Mouse (Mus musculus) heart, postnatal 0 days (tissue): Measurements from ENCODE around the gene Dhrs2. TPM values are rescaled to one million over a fixed set of nuclear protein-coding genes. Genes with fewer than 3 reads are reported as not detected.

Experiments
- ATAC-seq: fragments of 200-750 bp; cut with Nextera tagmentation; 2 replicates; pipeline ENCODE4 v1.8.0; 2017; ENCODE audit warnings: low read depth, moderate number of reproducible peaks, moderate library complexity; ENCODE audit not compliant: insufficient read depth
- DNase-seq: peaks from one replicate; pipeline ENCODE4 v3.0.0-alpha.2; 2016; ENCODE audit warnings: low spot score
- H3K27ac ChIP-seq: fragments of 300-500 bp; sonication (generic); 2 replicates; pipeline ENCODE4 v1.5.1; 2014; ENCODE audit warnings: low read depth, mild to moderate bottlenecking
- H3K27me3 ChIP-seq: fragments of 300-500 bp; sonication (generic); 2 replicates; pipeline ENCODE4 v1.6.1; 2014; ENCODE audit warnings: low read length, mixed read lengths; ENCODE audit not compliant: control insufficient read depth, insufficient read depth
- H3K36me3 ChIP-seq: fragments of 300-500 bp; sonication (generic); replicated peaks from 2 replicates; pipeline ENCODE4 v1.6.1; 2014; ENCODE audit warnings: low read length, mixed read lengths; ENCODE audit not compliant: control insufficient read depth, insufficient read depth
- H3K4me1 ChIP-seq: fragments of 300-500 bp; sonication (generic); 2 replicates; pipeline ENCODE4 v1.6.1; 2014; ENCODE audit warnings: antibody characterized with exemption; ENCODE audit not compliant: control insufficient read depth, insufficient read depth
- H3K4me2 ChIP-seq: fragments of 300-500 bp; sonication (generic); 2 replicates; pipeline ENCODE4 v1.6.1; 2014; ENCODE audit warnings: low read depth, mild to moderate bottlenecking, low read length, moderate library complexity
- H3K4me3 ChIP-seq: fragments of 300-500 bp; sonication (generic); 2 replicates; pipeline ENCODE4 v1.5.1; 2014; ENCODE audit warnings: low read depth, low read length
- H3K9ac ChIP-seq: fragments of 300-500 bp; sonication (generic); replicated peaks from 2 replicates; pipeline ENCODE4 v1.6.1; 2014; ENCODE audit warnings: low read depth, low read length, mixed read lengths
- H3K9me3 ChIP-seq: fragments of 300-500 bp; sonication (generic); replicated peaks from 2 replicates; pipeline ENCODE4 v1.6.1; 2016; ENCODE audit warnings: low read length; ENCODE audit not compliant: control insufficient read depth
- CTCF ChIP-seq: IDR thresholded peaks from 2 replicates; pipeline ENCODE4 v1.5.1; 2016; ENCODE audit warnings: antibody characterized with exemption, control low read depth, low read depth
- EP300 ChIP-seq: IDR thresholded peaks from 2 replicates; pipeline ENCODE4 v1.6.1; 2016; ENCODE audit warnings: antibody characterized with exemption, low read depth
- WGBS: fragments of 180-500 bp; shearing (Covaris S2); extraction: QIAGEN DNeasy Blood & Tissue Kit; methylation state at CpG from one replicate; pipeline ENCODE4 v1.1.7; 2014; 5-methylcytosine and 5-hydroxymethylcytosine counted together
- polyA plus RNA-seq: library from polyadenylated mRNA; unstranded; fragments of >200 nt; fragmentation: Nextera tagmentation; extraction: Ambion mirVana; gene quantifications from 2 replicates; pipeline ENCODE4 v1.2.1, GENCODE M21; 2015
- total RNA-seq: library from RNA; depleted of rRNA; stranded (reverse); fragments of >200 nt; gene quantifications from 2 replicates; pipeline ENCODE4 v1.2.3, GENCODE M21; 2014; ENCODE audit warnings: low replicate concordance; rRNA removed

Dhrs2 gene
- total RNA-seq (not detected in 2 replicates), polyA plus RNA-seq (not detected in 2 replicates)

DNA sequence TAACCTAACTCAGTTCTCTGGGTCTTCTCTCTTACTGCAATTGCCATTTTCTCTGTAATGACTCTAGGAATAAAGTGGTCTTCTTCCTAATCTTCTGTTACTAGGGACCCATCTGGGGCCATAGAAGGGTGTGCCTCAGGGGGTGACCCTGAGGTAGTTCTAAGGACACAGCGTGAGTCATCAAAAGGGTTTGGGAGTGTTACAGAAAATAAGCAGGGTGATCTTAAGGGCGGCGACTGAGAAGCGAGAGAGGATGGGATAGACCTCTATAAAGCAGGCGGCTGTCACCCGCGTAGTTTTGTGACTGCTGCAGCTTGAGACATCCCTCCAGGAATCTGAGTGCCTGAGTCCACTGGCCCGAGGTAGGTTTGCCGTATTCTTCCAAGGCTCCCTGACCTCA lies at the start of gene Dhrs2:
Dhrs2 (plus strand) TSS at position 301 of the 400 bp plus-strand sequence.
- H3K27me3 ChIP-seq: no peaks in the 10 kb centered on the region
- H3K4me2 ChIP-seq: no peak within 1 kb of the TSS
- no peak within 1 kb of the TSS for H3K4me3 ChIP-seq
- no peaks in the 10 kb centered on the region for H3K9me3 ChIP-seq
- ATAC-seq (no peak), DNase-seq (no peak)
- H3K27ac ChIP-seq: no peak within 1 kb of the TSS
- no peaks in the 10 kb centered on the region for H3K36me3 ChIP-seq
- no peaks in the 10 kb centered on the region for H3K4me1 ChIP-seq
- H3K9ac ChIP-seq: no peak within 1 kb of the TSS
- TF ChIP-seq CTCF (no peak), EP300 (no peak)
- whole genome bisulfite sequencing: 73% methylated on average over 9 of the region's 9 CpGs

DNA sequence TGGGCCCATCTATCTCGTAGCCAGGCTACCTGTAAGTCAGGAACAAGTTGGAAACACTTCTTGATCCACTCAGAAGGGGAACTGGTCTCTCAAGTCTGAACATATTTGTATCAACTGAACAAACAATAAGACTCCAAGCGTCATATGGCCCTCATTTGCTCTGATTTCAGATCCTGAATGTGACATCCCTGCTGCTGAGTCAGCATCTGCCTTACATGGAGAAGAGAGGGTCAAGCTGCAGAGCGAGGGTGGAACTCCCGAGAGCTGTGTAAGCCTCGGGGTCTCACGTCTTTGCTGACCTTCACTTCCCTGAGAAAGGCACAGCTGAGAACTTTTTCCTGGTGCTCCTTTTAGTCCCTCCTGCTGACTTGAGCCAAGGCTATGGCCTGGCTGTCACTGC lies 47.6 kb upstream of the Dhrs2 start:
- ATAC-seq (no peak), DNase-seq (no peak)
- Histone ChIP-seq H3K9me3 (no peaks in the 10 kb centered on the region), H3K36me3 (no peaks in the 10 kb centered on the region), H3K4me2 (no peak overlapping the region), H3K9ac (no peak overlapping the region), H3K4me3 (no peak overlapping the region), H3K27ac (no peak overlapping the region), H3K27me3 (no peaks in the 10 kb centered on the region), H3K4me1 (no peaks in the 10 kb centered on the region)
- WGBS: 57% methylated on average over 6 of the region's 6 CpGs
- TF ChIP-seq EP300: no peak
- no peak for TF ChIP-seq CTCF

GRCm38 (mm10) chr14:55177274-55177673 lies 44.5 kb upstream of the Dhrs2 start:
- Histone ChIP-seq H3K4me3 (no peak overlapping the region), H3K27ac (no peak overlapping the region), H3K9ac (no peak overlapping the region), H3K4me1 (peaks cover 9% of the 10 kb centered on the region), H3K9me3 (no peaks in the 10 kb centered on the region), H3K27me3 (no peaks in the 10 kb centered on the region), H3K36me3 (no peaks in the 10 kb centered on the region), H3K4me2 (no peak overlapping the region)
- TF ChIP-seq EP300: no peak
- peak; percentile 75 for TF ChIP-seq CTCF
- no peak for DNase-seq
- 41% methylated on average over 5 of the region's 5 CpGs for WGBS
- ATAC-seq: no peak

GRCm38 (mm10) chr14:55180951-55181350 lies 40.9 kb upstream of the Dhrs2 start:
- Histone ChIP-seq H3K9ac (no peak overlapping the region), H3K27ac (no peak overlapping the region), H3K27me3 (no peaks in the 10 kb centered on the region), H3K4me3 (no peak overlapping the region), H3K9me3 (no peaks in the 10 kb centered on the region), H3K4me2 (no peak overlapping the region), H3K36me3 (no peaks in the 10 kb centered on the region), H3K4me1 (peaks cover 9% of the 10 kb centered on the region)
- WGBS: 22% methylated on average over 3 of the region's 3 CpGs
- ATAC-seq (peak; percentile 49), DNase-seq (peak; percentile 25)
- no peak for TF ChIP-seq EP300
- no peak for TF ChIP-seq CTCF

DNA sequence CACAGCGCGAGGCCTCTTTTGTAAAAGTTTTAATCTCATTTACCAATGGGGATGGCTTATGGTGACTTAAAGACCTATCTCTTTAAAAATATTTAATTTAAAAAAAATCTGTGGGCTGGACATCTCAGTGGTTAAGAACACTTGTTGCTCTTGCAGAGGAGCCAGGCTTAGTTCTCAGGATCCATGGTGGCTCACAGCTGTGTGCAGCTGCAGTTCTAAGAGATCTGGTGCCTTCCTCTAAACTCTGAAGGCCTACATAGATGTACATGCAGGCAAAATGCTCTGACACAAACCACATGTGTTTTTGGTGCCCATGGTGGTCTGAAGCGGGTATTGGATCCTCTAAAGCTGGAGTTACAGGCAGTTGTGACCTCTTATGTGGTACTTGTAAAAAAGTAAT lies 38.6 kb upstream of the Dhrs2 start:
- ATAC-seq: no peak
- H3K9ac ChIP-seq: no peak overlapping the region
- DNase-seq: no peak
- H3K36me3 ChIP-seq: no peaks in the 10 kb centered on the region
- peaks cover 9% of the 10 kb centered on the region for H3K4me1 ChIP-seq
- no peaks in the 10 kb centered on the region for H3K9me3 ChIP-seq
- TF ChIP-seq CTCF: no peak
- no peak overlapping the region for H3K4me3 ChIP-seq
- no peaks in the 10 kb centered on the region for H3K27me3 ChIP-seq
- no peak overlapping the region for H3K27ac ChIP-seq
- WGBS: 86% methylated on average over 3 of the region's 3 CpGs
- H3K4me2 ChIP-seq: no peak overlapping the region

DNA sequence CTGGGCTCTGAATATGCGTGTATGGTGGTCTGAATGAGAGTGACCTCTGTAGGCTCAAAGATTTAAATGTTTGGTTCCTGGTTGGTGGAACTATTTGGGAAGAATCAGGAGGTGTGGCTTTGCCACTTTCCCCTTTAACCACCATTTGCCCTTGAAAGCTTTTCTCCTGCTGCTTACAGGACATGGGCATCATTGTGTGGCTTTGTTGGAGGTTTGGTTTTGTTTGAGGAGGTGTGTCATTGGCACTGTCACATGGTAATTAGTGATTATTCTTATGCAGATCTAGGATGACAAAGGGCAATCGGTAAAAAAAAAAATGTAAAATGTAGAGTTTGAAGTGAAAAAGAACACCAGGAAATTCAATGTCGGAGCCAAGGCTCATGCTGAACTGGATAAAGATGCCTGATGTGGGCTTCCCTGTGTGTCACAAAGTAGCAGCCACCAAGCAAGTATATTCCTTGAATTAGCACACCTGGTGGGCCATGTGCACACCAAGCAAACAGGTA lies 37.1 kb upstream of the Dhrs2 start:
- Histone ChIP-seq H3K4me1 (peaks cover 9% of the 10 kb centered on the region), H3K36me3 (no peaks in the 10 kb centered on the region), H3K9me3 (no peaks in the 10 kb centered on the region), H3K4me2 (no peak overlapping the region), H3K9ac (no peak overlapping the region), H3K4me3 (no peak overlapping the region), H3K27ac (no peak overlapping the region), H3K27me3 (no peaks in the 10 kb centered on the region)
- 88% methylated on average over 3 of the region's 3 CpGs for WGBS
- ATAC-seq (no peak), DNase-seq (no peak)
- TF ChIP-seq CTCF (no peak), EP300 (no peak)
